Mouse (Mus musculus) fat pad, adult 2 months (tissue): ENCODE measurements around the gene Abca6.

Experiments used
- DNase-seq: peaks from one replicate; pipeline ENCODE4 v3.0.0-alpha.2; 2011; ENCODE audit warnings: low read depth, low spot score; ENCODE audit errors: extremely low read depth

Abca6 gene

DNA sequence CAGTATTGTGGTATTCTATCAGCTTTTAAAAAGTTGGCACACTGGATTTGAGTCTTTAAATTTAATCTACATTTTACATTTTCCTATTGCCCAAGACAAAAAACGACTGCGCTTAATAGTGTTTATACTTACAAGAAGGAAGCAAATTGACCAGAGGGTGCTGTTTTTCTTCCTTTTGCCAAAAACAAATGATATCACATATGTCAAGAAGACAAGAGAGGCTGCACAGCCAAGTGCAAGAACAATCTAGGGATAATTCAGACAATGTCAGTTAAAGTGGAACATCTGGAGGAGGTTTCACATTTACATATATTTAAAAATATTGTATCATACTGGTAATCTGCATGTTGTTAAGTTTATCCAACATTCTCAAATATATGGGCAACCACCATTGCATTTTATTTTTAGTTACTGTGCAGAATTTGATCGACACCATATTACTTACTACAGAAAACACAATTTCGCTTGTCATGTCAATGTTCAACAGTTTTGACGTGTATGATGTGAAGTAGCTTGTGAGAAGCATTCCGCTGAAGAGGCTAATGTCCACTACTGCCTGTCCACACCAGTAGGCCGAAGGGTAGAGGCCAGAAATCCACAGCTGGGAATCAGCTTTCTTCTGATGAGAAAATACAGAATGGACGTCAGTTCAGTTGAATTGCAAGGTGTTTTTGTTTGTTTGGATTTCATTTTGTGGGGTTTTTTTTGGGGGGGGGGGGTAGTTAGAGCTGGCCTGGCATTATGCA lies 54.8 kb downstream of the Abca6 start:
- no peak for DNase-seq

GRCm38 (mm10) chr11:110195310-110195709 lies 56.3 kb downstream of the Abca6 start:
- DNase-seq = no peak

- no peak for DNase-seq
These were observed 80.4 kb downstream of the Abca6 start for GRCm38 (mm10) chr11:110171212-110171611.

- no peak for DNase-seq
These were observed 83.9 kb downstream of the Abca6 start, which contains the start of gene Abca9 for GRCm38 (mm10) chr11:110167459-110168251. Gene Abca9, minus strand, starts transcription at chr11:110168196.

GRCm38 (mm10) chr11:110165822-110166221 lies 85.8 kb downstream of the Abca6 start:
- no peak for DNase-seq

GRCm38 (mm10) chr11:110165409-110165808 lies 86.2 kb downstream of the Abca6 start:
- no peak for DNase-seq

GRCm38 (mm10) chr11:110157059-110157458 lies 94.5 kb downstream of the Abca6 start:
- DNase-seq = no peak

GRCm38 (mm10) chr11:110155985-110156384 lies 95.6 kb downstream of the Abca6 start:
- DNase-seq = no peak

- DNase-seq = no peak
These were observed 103.9 kb downstream of the Abca6 start for GRCm38 (mm10) chr11:110147640-110148039.

- no peak for DNase-seq
These were observed 106.2 kb downstream of the Abca6 start for GRCm38 (mm10) chr11:110145421-110145820.

DNA sequence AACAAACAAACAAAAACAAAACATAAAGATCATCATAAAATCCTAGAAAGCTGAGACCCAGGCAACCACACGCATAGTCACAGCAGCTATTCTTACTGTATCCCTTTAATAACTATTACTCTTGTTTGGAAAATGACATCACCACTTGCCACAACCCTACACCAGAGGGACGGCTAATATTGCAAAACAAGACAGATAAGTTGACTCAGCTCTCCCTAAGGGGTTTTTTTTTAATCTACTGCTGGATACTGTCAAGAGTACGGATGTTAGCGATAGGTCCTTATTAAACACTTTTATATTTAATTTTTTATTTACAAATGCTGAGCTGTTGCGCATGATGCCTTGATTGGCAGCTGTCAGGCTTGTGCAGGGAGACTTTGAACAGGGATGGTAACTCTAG lies 120.8 kb downstream of the Abca6 start:
- DNase-seq = no peak
